Mouse (Mus musculus) heart, embryonic 10.5 days (tissue): ENCODE measurements around the gene Cntnap5a. TPM values are rescaled to one million over a fixed set of nuclear protein-coding genes. Genes with fewer than 3 reads are reported as not detected.

ENCODE experiments used
- DNase-seq: peaks from one replicate; pipeline ENCODE4 v3.0.0-alpha.2; 2017; ENCODE audit warnings: low spot score
- H3K27ac ChIP-seq: fragments of 300-500 bp; sonication (generic); 2 replicates; pipeline ENCODE4 v1.5.1; 2016; ENCODE audit warnings: mild to moderate bottlenecking
- H3K27me3 ChIP-seq: fragments of 300-500 bp; sonication (generic); 2 replicates; pipeline ENCODE4 v1.6.1; 2016; ENCODE audit warnings: mild to moderate bottlenecking; ENCODE audit not compliant: poor library complexity, insufficient read depth, severe bottlenecking
- H3K36me3 ChIP-seq: fragments of 300-500 bp; sonication (generic); 2 replicates; pipeline ENCODE4 v1.6.1; 2016; ENCODE audit warnings: mild to moderate bottlenecking, moderate library complexity
- H3K4me1 ChIP-seq: fragments of 300-500 bp; sonication (generic); 2 replicates; pipeline ENCODE4 v1.6.1; 2016; ENCODE audit warnings: mild to moderate bottlenecking
- H3K4me3 ChIP-seq: fragments of 300-500 bp; sonication (generic); 2 replicates; pipeline ENCODE4 v1.5.1; 2016; ENCODE audit warnings: mild to moderate bottlenecking, moderate library complexity
- H3K9me3 ChIP-seq: fragments of 300-500 bp; sonication (generic); 2 replicates; pipeline ENCODE4 v1.6.1; 2016; ENCODE audit warnings: mild to moderate bottlenecking, moderate library complexity
- WGBS: fragments of 180-500 bp; shearing (Covaris S2); methylation state at CpG from one replicate; pipeline ENCODE4 v1.1.7; 2016; 5-methylcytosine and 5-hydroxymethylcytosine counted together
- polyA plus RNA-seq: library from polyadenylated mRNA; unstranded; fragments of >200 nt; fragmentation: Nextera tagmentation; extraction: Ambion mirVana; gene quantifications from 2 replicates; pipeline ENCODE4 v1.2.1, GENCODE M21; 2016

Gene Cntnap5a
- polyA plus RNA-seq, 1 experiment from 2014 or later = not detected

DNA sequence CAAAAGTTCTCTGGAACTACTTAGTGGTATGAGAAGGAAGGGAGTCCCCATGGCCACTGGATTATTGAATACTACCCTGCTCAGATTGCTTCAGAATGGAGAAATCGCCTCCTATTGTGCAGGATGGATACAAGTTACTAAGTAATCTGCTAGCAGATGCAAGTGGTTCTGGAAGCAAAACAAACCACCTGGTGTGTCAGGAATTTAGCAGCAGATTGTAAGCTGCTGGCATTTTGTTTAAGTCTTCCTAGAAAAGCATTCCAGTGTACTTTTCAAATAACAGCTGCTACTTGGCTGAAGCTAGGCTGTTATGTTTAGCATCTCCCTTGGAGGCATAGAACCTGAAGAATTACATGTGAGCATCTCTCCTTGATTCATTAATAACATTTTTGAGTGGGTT, 247.5 kb downstream of the Cntnap5a start:
- 18% methylated on average over 1 of the region's 1 CpGs for WGBS
- DNase-seq = no peak
- Histone ChIP-seq H3K36me3 (no peaks in the 10 kb centered on the region), H3K27me3 (no peaks in the 10 kb centered on the region), H3K27ac (no peak overlapping the region), H3K9me3 (no peaks in the 10 kb centered on the region), H3K4me1 (peaks cover 8% of the 10 kb centered on the region), H3K4me3 (no peak overlapping the region)

DNA sequence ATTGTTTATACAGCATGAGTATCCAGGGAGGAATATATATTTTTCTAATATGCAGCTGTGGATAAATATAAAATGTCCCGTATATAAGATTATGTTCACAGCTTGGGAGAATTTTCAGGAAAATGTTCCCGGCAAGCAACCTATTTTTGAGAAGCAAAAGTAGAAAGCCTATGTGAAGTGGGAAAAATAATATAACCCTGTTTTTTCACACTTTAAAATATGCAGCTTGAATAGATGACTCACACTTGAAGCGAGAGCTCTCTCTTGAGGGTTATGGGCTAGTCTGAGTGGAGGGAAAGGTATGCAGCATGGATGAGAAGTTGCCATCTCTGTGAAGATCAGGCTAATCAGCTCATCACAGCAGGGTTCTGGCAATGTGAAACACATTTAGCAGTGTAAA, 261.3 kb downstream of the Cntnap5a start:
- H3K27me3 ChIP-seq = no peaks in the 10 kb centered on the region
- 83% methylated on average over 3 of the region's 3 CpGs for WGBS
- no peaks in the 10 kb centered on the region for H3K9me3 ChIP-seq
- H3K27ac ChIP-seq = no peak overlapping the region
- H3K4me1 ChIP-seq = no peaks in the 10 kb centered on the region
- H3K36me3 ChIP-seq = no peaks in the 10 kb centered on the region
- H3K4me3 ChIP-seq = no peak overlapping the region
- DNase-seq = no peak

GRCm38 (mm10) chr1:115956528-115956927, 272.0 kb downstream of the Cntnap5a start:
- Histone ChIP-seq H3K36me3 (no peaks in the 10 kb centered on the region), H3K4me3 (no peak overlapping the region), H3K27ac (no peak overlapping the region), H3K4me1 (no peaks in the 10 kb centered on the region), H3K27me3 (no peaks in the 10 kb centered on the region), H3K9me3 (no peaks in the 10 kb centered on the region)
- 79% methylated on average over 2 of the region's 2 CpGs for WGBS
- no peak for DNase-seq

DNA sequence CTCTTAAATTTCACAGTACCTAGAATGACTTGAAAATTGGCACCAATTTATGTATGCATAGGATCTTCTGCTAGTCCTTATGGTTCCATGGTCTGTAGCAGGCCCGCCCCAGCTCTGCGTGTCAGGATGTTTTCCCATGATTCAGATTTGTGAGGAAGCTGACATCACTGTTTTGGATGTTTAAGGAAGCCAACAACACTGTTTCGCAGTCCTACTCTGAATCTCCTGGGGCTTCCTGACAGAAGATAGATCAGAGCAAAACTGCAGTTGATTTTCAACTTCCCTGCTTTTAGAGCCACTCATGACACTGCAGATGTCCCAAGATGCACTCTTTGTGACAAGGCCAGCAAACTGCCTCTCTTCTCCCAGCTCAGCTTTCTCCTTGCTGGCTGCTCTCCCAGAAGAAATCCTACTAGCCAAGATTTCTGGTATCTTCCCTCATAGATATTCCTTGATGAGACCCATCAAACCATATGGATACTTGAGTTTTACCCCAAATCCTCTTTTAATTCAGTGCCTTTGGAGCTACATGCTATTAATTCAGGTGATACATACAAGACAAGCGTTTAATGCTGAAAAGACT, 280.5 kb downstream of the Cntnap5a start:
- Histone ChIP-seq H3K36me3 (no peaks in the 10 kb centered on the region), H3K27ac (no peak overlapping the region), H3K4me1 (no peaks in the 10 kb centered on the region), H3K9me3 (no peaks in the 10 kb centered on the region), H3K27me3 (no peaks in the 10 kb centered on the region), H3K4me3 (no peak overlapping the region)
- WGBS = 77% methylated on average over 4 of the region's 4 CpGs
- no peak for DNase-seq

DNA sequence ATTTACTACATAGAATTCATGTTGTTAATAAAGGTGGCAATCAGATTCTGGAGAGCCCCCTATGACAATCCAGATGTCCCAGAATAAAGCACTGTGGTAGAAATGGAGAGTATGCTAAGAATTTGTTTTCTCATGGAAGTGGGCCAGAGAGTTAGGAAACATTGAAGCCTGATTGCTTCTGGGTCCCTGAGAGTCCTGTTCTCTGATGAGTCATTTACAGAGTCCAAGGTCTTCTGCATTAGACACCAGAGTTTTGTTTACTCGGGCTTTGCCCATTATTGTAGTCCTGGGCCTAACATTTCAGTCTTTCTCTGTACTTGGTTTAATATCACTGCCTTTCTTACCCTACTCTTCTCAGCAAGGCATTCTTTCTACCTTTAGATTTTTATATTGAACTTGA, 305.6 kb downstream of the Cntnap5a start:
- H3K27ac ChIP-seq = no peak overlapping the region
- DNase-seq = no peak
- WGBS = 74% methylated on average over 1 of the region's 1 CpGs
- no peaks in the 10 kb centered on the region for H3K36me3 ChIP-seq
- no peaks in the 10 kb centered on the region for H3K27me3 ChIP-seq
- H3K4me3 ChIP-seq = no peak overlapping the region
- no peaks in the 10 kb centered on the region for H3K4me1 ChIP-seq
- no peaks in the 10 kb centered on the region for H3K9me3 ChIP-seq

DNA sequence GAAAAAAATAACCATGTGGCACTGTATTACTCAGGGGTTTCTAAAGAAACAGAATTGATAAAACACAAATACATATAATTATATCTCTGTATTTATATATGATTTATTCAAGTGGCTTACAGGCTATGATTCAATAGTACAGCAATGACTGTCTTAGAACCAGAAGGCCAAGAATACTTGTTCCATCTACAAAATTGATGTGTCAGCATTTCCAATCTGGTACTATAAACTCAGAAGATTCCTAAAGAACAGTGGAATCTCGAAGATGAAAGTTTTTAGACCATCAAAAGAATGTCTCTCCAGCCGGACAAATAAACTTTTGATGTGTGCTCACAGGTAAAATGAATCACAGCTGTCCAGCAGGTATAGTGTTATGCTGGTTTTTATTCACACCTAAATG, 331.2 kb downstream of the Cntnap5a start:
- no peak for DNase-seq
- Histone ChIP-seq H3K36me3 (no peaks in the 10 kb centered on the region), H3K27me3 (no peaks in the 10 kb centered on the region), H3K9me3 (no peaks in the 10 kb centered on the region), H3K27ac (no peak overlapping the region), H3K4me1 (no peaks in the 10 kb centered on the region), H3K4me3 (no peak overlapping the region)
- 78% methylated on average over 2 of the region's 2 CpGs for WGBS

DNA sequence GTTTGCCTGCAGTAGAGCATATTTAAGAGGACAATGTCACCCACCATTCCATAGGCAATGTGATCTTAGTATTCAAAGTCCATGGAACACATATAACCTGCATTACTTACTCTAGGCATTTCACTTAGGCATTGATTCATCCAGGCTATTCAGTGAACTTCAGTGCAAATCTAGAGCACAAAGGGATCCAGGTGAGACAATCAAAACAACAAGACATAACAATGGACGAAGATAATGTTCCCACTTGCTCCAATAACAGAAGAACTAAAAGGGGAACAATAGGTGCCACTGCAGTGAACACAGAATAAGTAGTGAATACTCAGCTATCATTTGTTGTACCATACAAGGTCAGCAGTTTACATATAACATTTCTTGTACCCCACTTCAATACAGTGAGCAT, 345.1 kb downstream of the Cntnap5a start:
- H3K4me1 ChIP-seq = no peaks in the 10 kb centered on the region
- no peak for DNase-seq
- no peak overlapping the region for H3K27ac ChIP-seq
- H3K36me3 ChIP-seq = no peaks in the 10 kb centered on the region
- no peaks in the 10 kb centered on the region for H3K9me3 ChIP-seq
- WGBS = 80% methylated on average over 1 of the region's 1 CpGs
- H3K27me3 ChIP-seq = no peaks in the 10 kb centered on the region
- H3K4me3 ChIP-seq = no peak overlapping the region

- 73% methylated on average over 1 of the region's 1 CpGs for WGBS
Measured at GRCm38 (mm10) chr1:116035897-116036296, 351.3 kb downstream of the Cntnap5a start.

GRCm38 (mm10) chr1:116036894-116037293, 352.3 kb downstream of the Cntnap5a start:
- no peaks in the 10 kb centered on the region for H3K36me3 ChIP-seq
- no peak overlapping the region for H3K27ac ChIP-seq
- no peaks in the 10 kb centered on the region for H3K9me3 ChIP-seq
- H3K27me3 ChIP-seq = no peaks in the 10 kb centered on the region
- H3K4me3 ChIP-seq = no peak overlapping the region
- 83% methylated on average over 2 of the region's 2 CpGs for WGBS
- H3K4me1 ChIP-seq = no peaks in the 10 kb centered on the region
- no peak for DNase-seq

More at GRCm38 (mm10) chr1:116035897-116036296, 351.3 kb downstream of the Cntnap5a start:
- no peaks in the 10 kb centered on the region for H3K4me1 ChIP-seq
- no peak overlapping the region for H3K27ac ChIP-seq
- H3K27me3 ChIP-seq = no peaks in the 10 kb centered on the region
- H3K9me3 ChIP-seq = no peaks in the 10 kb centered on the region
- H3K4me3 ChIP-seq = no peak overlapping the region
- H3K36me3 ChIP-seq = no peaks in the 10 kb centered on the region
- DNase-seq = no peak

DNA sequence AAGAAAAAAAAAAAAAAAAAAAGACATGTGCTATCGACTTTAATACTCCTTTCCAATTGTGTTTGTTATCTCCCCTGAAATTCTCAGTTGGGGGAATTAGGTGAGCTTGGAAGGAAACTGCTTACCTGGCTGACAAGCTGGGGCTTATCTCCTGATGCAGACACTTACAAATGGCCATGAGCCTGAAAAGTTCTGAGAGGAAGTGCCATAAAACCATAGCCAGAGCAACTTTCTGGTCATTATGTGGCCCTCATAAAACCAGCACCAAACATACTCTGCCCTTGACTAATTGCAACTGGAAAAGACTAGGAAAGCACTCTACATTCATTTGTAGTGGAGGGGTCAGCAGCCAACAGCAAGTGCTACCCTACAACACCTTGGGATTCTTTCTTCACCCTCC, 359.5 kb downstream of the Cntnap5a start:
- no peaks in the 10 kb centered on the region for H3K36me3 ChIP-seq
- H3K27me3 ChIP-seq = no peaks in the 10 kb centered on the region
- H3K4me1 ChIP-seq = no peaks in the 10 kb centered on the region
- DNase-seq = no peak
- no peaks in the 10 kb centered on the region for H3K9me3 ChIP-seq
- H3K4me3 ChIP-seq = no peak overlapping the region
- WGBS = 40% methylated on average over 1 of the region's 1 CpGs
- H3K27ac ChIP-seq = no peak overlapping the region

GRCm38 (mm10) chr1:116107010-116107723, 422.6 kb downstream of the Cntnap5a start:
- WGBS = 75% methylated on average over 3 of the region's 3 CpGs
- Histone ChIP-seq H3K4me3 (no peak overlapping the region), H3K36me3 (no peaks in the 10 kb centered on the region), H3K27me3 (no peaks in the 10 kb centered on the region), H3K9me3 (no peaks in the 10 kb centered on the region), H3K27ac (no peak overlapping the region), H3K4me1 (no peaks in the 10 kb centered on the region)
- DNase-seq = no peak

DNA sequence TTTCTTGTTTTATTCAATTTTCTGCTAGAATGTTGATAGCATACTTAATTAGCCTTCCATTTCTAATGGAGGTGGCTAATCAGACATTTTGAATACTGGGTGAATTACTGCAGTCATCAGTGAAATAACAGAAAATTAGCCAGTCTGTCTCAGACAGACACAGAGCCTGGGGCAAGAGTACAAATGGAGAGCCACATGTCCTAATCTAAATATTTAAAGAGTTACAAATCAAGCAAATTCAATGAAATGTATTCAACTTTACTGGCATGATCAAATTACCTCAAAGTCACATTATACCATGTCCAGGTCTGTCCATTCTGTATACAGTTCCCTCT, 423.1 kb downstream of the Cntnap5a start:
- no peak for DNase-seq
- no peak overlapping the region for H3K27ac ChIP-seq
- no peaks in the 10 kb centered on the region for H3K4me1 ChIP-seq
- no peaks in the 10 kb centered on the region for H3K9me3 ChIP-seq
- H3K36me3 ChIP-seq = no peaks in the 10 kb centered on the region
- no peaks in the 10 kb centered on the region for H3K27me3 ChIP-seq
- H3K4me3 ChIP-seq = no peak overlapping the region

GRCm38 (mm10) chr1:116108381-116108780, 423.8 kb downstream of the Cntnap5a start:
- H3K36me3 ChIP-seq = no peaks in the 10 kb centered on the region

GRCm38 (mm10) chr1:116125767-116126166, 441.2 kb downstream of the Cntnap5a start:
- H3K4me1 ChIP-seq = no peaks in the 10 kb centered on the region
- H3K27me3 ChIP-seq = no peaks in the 10 kb centered on the region
- H3K4me3 ChIP-seq = no peak overlapping the region
- DNase-seq = no peak
- H3K9me3 ChIP-seq = no peaks in the 10 kb centered on the region
- WGBS = 63% methylated on average over 1 of the region's 1 CpGs
- H3K27ac ChIP-seq = no peak overlapping the region
- H3K36me3 ChIP-seq = no peaks in the 10 kb centered on the region

More at GRCm38 (mm10) chr1:116108381-116108780, 423.8 kb downstream of the Cntnap5a start:
- no peak for DNase-seq
- Histone ChIP-seq H3K27ac (no peak overlapping the region), H3K9me3 (no peaks in the 10 kb centered on the region), H3K27me3 (no peaks in the 10 kb centered on the region), H3K4me1 (no peaks in the 10 kb centered on the region), H3K4me3 (no peak overlapping the region)
